Mouse (Mus musculus) embryonic facial prominence, embryonic 10.5 days (tissue): ENCODE measurements around the gene Snrpg. TPM values are rescaled to one million over a fixed set of nuclear protein-coding genes. Genes with fewer than 3 reads are reported as not detected.
"Not testable (repeated sequence)": the region's sequence is repeated elsewhere in the genome, so short reads cannot be mapped to it uniquely, and the experiment has no call there.

Experiments
- DNase-seq: peaks from one replicate; pipeline ENCODE4 v3.0.0-alpha.2; 2017; ENCODE audit warnings: low spot score
- H3K27ac ChIP-seq: fragments of 300-500 bp; sonication (generic); replicated peaks from 2 replicates; pipeline ENCODE4 v1.5.1; 2016; ENCODE audit warnings: mild to moderate bottlenecking
- H3K27me3 ChIP-seq: fragments of 300-500 bp; sonication (generic); replicated peaks from 2 replicates; pipeline ENCODE4 v1.6.1; 2016; ENCODE audit warnings: low read depth, mild to moderate bottlenecking; ENCODE audit not compliant: poor library complexity, severe bottlenecking
- H3K36me3 ChIP-seq: fragments of 300-500 bp; sonication (generic); replicated peaks from 2 replicates; pipeline ENCODE4 v1.6.1; 2016; ENCODE audit warnings: mild to moderate bottlenecking, moderate library complexity
- H3K4me1 ChIP-seq: fragments of 300-500 bp; sonication (generic); 2 replicates; pipeline ENCODE4 v1.6.1; 2016
- H3K4me3 ChIP-seq: fragments of 300-500 bp; sonication (generic); 2 replicates; pipeline ENCODE4 v1.5.1; 2016; ENCODE audit warnings: mild to moderate bottlenecking, moderate library complexity
- H3K9me3 ChIP-seq: fragments of 300-500 bp; sonication (generic); 2 replicates; pipeline ENCODE4 v1.6.1; 2016; ENCODE audit warnings: mild to moderate bottlenecking
- WGBS: fragments of 180-500 bp; shearing (Covaris S2); methylation state at CpG from one replicate; pipeline ENCODE4 v1.1.7; 2016; 5-methylcytosine and 5-hydroxymethylcytosine counted together
- polyA plus RNA-seq: library from polyadenylated mRNA; unstranded; fragments of >200 nt; fragmentation: Nextera tagmentation; extraction: Ambion mirVana; gene quantifications from 2 replicates; pipeline ENCODE4 v1.2.1, GENCODE M21; 2016

Gene Snrpg
- polyA plus RNA-seq, result 902 and 949 TPM in 2 replicates

DNA sequence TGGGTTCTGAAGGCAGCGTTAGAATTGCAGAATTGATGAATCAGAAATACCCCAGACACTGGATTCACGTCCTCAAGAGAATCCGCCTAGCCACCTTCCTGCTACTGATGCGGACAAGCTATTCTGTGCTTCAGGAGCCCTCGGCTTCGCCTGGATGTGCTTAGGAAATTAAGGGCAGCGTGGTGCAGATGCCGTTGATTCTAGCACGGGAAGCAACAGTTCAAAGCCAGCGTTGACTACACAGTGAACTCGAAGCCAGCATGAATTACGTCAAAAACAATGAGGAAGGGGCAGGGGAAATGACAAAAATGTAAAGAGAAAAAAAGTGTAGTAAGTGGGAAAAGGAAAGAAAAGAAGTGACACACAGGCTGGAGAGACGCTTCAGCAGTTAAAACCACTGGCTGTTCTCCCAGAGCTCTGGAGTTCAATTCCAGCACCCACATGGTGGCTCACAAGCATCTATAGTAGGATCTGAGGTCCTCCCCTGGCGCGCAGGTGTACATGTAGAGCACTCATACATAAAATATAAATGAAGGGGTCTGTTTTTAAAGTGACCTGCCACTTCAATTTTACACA lies at the start of gene Snrpg:
Gene Snrpg, plus strand, starts transcription at position 541 of the 576 bp plus-strand sequence.
- H3K4me1 ChIP-seq, result peaks cover 28% of the 10 kb centered on the region
- H3K36me3 ChIP-seq, result peaks cover 51% of the 10 kb centered on the region
- 19% methylated on average over 15 of the region's 15 CpGs for WGBS
- H3K9me3 ChIP-seq, result no peaks in the 10 kb centered on the region
- H3K27me3 ChIP-seq, result no peaks in the 10 kb centered on the region
- DNase-seq, result peak; percentile 20
- peak within 1 kb of the TSS; percentile 95 for H3K27ac ChIP-seq
- H3K4me3 ChIP-seq, result peak within 1 kb of the TSS; percentile 96

DNA sequence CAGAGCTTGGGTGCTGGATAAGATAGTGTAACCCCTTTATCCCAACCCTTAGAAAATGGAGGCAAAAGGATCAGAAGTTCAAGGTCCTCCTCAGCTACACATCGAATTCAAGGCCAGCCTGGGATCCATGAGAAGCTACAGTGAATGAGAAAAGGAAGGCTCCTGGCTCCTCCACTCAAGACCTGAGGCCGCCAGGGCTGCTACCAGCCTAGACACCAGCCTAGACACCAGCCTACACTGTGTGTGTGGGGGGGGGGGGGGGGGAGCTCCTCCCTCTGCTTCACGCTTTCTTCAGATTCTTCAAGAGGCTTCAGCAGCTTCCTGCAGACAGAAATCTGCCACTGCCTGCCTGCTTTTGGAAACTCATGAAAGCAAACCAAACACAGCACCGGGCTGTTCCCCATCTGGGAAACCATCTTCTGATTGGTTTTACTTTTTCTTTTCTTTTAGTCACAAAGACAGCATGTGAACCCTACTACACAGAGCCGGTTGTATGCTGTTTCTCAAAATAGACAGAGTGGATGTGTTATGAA lies 49.0 kb upstream of the Snrpg start:
- Histone ChIP-seq H3K4me3 (no peak overlapping the region), H3K9me3 (no peaks in the 10 kb centered on the region)

DNA sequence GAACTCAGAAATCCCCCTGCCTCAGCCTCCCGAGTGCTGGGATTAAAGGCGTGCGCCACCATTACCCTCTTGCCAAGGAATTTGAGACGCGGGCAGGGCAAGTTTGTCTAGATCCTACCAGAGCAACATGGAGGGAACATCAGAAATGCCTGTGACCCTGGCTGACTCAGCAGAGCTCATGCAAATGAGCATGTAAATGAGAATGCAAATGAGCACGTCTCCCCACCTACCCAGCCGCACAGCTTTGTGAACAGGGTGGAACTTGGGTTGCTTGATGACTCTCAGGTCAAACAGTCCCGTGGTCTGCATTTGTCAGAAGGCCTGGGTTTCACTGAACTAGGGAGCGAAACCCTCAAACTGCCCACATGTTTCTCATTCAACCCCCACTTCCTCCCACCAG lies 48.1 kb upstream of the Snrpg start:
- no peaks in the 10 kb centered on the region for H3K4me1 ChIP-seq
- no peaks in the 10 kb centered on the region for H3K27me3 ChIP-seq
- H3K4me3 ChIP-seq, result no peak overlapping the region
- no peaks in the 10 kb centered on the region for H3K36me3 ChIP-seq
- no peak overlapping the region for H3K27ac ChIP-seq
- 96% methylated on average over 9 of the region's 9 CpGs for WGBS
- no peaks in the 10 kb centered on the region for H3K9me3 ChIP-seq
- DNase-seq, result no peak

More for the DNA sequence above, 49.0 kb upstream of the Snrpg start:
- Histone ChIP-seq H3K36me3 (no peaks in the 10 kb centered on the region), H3K27ac (no peak overlapping the region), H3K27me3 (no peaks in the 10 kb centered on the region), H3K4me1 (no peaks in the 10 kb centered on the region)
- DNase-seq, result no peak
- 85% methylated on average over 5 of the region's 5 CpGs for WGBS

DNA sequence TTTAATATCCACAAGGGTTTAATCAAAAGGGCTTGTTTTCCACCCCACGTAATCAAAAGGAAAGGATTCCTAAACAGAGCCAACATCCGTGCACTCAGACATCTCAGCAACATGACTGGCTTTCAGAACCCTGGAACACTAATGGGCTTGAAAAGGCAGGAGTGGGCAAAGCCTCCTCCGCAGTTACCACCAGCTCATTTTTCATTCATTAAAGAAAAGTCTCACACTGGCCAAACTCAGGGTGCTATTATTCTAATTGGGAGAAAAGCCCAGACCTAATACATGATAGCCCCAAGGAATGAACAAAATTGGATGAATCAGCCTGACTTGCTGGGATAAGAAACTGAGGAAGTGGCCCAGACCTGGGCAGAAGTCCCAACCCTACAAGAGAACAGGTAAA lies 46.7 kb upstream of the Snrpg start:
- H3K36me3 ChIP-seq, result no peaks in the 10 kb centered on the region
- WGBS, result 86% methylated on average over 3 of the region's 3 CpGs

DNA sequence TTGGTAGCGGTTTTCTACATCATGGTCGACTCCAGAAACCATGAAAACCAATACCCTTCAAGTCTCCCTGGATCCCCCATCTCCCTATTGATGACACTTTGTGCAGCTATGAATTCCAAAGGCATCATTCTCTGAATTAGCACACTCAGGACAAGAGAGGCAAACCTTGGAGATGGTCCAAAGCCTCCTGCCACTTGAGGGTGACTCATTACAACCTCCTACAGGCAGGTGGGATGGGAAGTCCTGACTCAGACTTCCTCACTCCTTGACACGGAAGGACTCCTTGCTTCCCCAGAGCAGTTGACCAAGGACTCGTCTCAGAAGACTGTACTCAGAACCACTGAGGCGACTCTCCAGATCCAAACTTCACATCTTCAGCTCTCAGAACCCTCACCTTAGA lies 45.5 kb upstream of the Snrpg start:
- Histone ChIP-seq H3K9me3 (no peaks in the 10 kb centered on the region; the same call in 1 of the 2 replicates), H3K4me1 (peaks cover 4% of the 10 kb centered on the region), H3K36me3 (no peaks in the 10 kb centered on the region), H3K27ac (no peak overlapping the region), H3K27me3 (no peaks in the 10 kb centered on the region), H3K4me3 (no peak overlapping the region)
- no peak for DNase-seq
- 93% methylated on average over 5 of the region's 5 CpGs for whole genome bisulfite sequencing

More for the DNA sequence above, 46.7 kb upstream of the Snrpg start:
- H3K4me3 ChIP-seq, result no peak overlapping the region
- no peaks in the 10 kb centered on the region for H3K27me3 ChIP-seq
- no peak overlapping the region for H3K27ac ChIP-seq
- H3K4me1 ChIP-seq, result peaks cover 4% of the 10 kb centered on the region
- H3K9me3 ChIP-seq, result no peaks in the 10 kb centered on the region
- DNase-seq, result no peak

DNA sequence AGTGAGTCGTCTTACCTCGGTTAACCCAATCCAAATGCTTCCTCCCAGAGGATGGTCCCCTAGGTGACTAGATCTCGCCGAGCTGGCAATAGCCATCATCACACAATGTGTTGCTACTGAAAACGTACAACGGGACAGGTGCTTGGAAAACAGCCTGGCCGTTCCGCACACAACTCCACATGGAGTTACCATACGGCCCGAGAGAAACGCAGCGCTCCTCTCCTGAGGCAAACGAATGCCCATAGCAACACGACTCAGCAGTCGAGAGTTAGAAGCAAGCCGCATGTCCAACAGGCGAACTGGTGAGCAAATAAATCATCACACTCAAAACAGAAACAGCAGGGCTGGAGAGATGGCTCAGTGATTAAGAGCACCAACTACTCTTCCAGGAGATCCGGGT lies 44.2 kb upstream of the Snrpg start:
- H3K27me3 ChIP-seq, result no peaks in the 10 kb centered on the region

DNA sequence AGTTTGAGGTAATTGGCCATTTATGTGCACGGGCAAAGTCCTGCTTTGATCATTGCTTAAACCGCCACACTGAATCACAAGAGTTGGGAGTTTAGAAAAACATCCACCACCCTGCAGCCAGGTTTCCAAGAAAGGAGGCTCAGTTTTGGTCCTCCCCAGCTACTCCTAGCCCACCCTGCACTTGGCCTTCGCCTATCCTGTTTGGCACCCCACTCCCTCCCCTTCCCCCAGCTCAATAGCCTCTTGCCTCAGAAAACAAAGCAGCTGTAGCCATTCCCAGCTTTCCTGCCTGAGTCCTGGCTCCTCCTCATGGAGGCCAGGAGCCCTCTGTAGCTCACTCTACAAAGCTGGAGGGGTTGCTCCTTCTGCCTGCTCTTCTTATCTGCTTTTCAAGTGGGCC lies 42.7 kb upstream of the Snrpg start:
- Histone ChIP-seq H3K27me3 (no peaks in the 10 kb centered on the region), H3K36me3 (no peaks in the 10 kb centered on the region), H3K4me1 (peaks cover 4% of the 10 kb centered on the region), H3K9me3 (peaks cover 5% of the 10 kb centered on the region; the same call in 1 of the 2 replicates), H3K4me3 (no peak overlapping the region), H3K27ac (no peak overlapping the region; the same call in 1 of the 2 replicates)
- WGBS, result 59% methylated on average over 3 of the region's 3 CpGs
- peak; percentile 11 for DNase-seq

More for the DNA sequence above, 44.2 kb upstream of the Snrpg start:
- Histone ChIP-seq H3K4me3 (no peak overlapping the region), H3K9me3 (peaks cover 5% of the 10 kb centered on the region; the same call in 1 of the 2 replicates), H3K4me1 (peaks cover 4% of the 10 kb centered on the region), H3K36me3 (no peaks in the 10 kb centered on the region), H3K27ac (no peak overlapping the region)
- DNase-seq, result no peak
- WGBS, result 93% methylated on average over 18 of the region's 18 CpGs

DNA sequence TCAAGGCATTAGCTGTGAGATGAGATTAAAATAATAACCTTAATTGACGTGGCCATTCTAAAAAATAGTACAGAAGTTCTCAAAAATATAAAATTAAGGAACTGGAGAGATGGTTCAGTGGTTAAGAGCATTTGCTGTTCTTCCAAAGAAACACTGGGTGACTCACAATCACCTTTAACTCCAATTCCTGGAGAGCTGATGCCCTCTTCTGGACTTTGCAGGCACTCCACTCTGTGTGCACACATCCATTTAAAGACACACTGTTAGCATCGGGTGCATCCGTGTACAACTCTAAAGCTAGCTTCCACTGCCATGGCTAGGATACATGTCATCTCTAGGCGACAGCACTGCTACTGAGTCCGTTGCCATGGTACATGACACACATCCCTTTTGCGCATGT lies 41.2 kb upstream of the Snrpg start:
- Histone ChIP-seq H3K4me3 (no peak overlapping the region), H3K9me3 (peaks cover 5% of the 10 kb centered on the region; the same call in 1 of the 2 replicates), H3K36me3 (no peaks in the 10 kb centered on the region), H3K4me1 (peaks cover 4% of the 10 kb centered on the region), H3K27ac (no peak overlapping the region), H3K27me3 (no peaks in the 10 kb centered on the region)
- no peak for DNase-seq
- WGBS, result 91% methylated on average over 6 of the region's 6 CpGs

DNA sequence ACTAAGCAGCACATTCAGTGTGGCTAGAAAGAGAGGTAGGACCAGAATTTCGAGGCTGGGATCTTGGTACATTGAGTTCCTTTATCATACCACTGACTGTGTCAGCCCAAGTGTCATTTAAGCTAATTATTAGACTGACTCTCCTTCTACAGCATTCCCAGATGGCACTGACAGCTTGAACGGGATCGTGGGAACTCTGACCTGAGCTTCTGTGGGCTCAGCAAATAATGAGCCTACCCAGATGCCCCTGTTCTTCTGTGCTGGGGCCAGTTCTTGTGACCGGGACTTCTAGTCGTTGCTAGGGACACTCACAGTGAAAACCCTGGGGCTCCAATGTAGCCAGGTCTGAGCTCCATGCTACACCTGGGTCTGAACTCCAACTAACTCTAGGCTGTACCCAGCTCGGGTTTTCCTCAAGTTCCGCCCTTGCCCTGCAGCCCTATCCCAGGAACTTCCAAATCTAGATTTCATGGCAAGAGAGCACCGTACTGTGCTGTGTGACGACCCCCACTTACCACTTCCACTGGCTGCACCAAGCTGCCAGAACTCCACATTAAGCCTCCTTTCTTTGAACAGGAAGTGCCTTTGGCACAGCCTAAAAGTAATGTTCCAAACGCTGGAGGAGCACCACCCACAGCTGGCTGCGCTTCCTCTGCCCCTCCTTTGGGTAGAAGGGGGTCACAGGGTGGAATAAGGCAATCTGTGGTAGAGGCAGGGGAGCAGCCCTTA lies 35.8 kb upstream of the Snrpg start:
- DNase-seq, result no peak
- 71% methylated on average over 11 of the region's 11 CpGs for WGBS
- Histone ChIP-seq H3K4me3 (no peak overlapping the region), H3K9me3 (0 out of 2 replicates have a peak, but pooled peaks cover 5% of the 10 kb centered on the region), H3K4me1 (no peaks in the 10 kb centered on the region), H3K27me3 (no peaks in the 10 kb centered on the region), H3K36me3 (no peaks in the 10 kb centered on the region), H3K27ac (no peak overlapping the region)

DNA sequence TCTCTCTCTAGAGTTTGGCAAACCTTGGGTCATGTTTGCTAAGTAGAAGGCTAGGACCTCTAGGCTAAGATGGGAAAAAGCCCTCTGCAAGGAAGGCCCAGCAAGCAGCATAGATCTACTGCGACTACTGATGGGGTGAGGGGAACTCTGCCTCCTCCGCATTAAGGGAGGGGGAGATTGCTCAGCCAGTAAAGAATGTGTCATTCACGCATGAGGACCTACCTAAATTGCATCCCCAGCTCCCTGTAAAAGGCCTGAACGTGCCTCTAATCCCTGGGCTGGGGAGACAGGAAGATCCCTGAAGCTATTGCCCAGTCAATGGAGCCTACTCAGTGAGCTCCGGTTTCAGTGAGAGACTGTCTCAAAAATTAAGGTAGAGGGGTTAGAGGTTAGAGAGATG lies 35.2 kb upstream of the Snrpg start:
- DNase-seq, result no peak
- WGBS, result 67% methylated on average over 5 of the region's 5 CpGs
- Histone ChIP-seq H3K27ac (no peak overlapping the region), H3K36me3 (no peaks in the 10 kb centered on the region), H3K4me1 (no peaks in the 10 kb centered on the region), H3K9me3 (0 out of 2 replicates have a peak, but pooled peaks cover 5% of the 10 kb centered on the region), H3K4me3 (no peak overlapping the region), H3K27me3 (no peaks in the 10 kb centered on the region)

DNA sequence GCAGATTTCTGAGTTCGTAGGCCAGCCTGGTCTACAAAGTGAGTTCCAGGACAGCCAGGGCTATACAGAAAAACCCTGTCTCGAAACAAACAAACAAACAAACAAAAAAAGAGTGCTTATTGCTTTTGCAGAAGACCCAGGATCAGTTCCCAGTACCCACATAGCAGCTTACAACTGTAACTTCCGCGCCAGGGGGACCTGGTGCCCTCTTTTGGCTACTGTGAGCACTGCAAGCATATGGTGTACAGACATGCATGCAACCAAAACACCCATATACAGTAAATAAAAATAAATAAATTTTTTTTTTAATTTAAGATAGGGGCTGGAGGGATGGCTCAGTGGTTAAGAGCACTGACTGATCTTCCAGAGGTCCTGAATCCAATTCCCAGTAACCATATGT lies 34.8 kb upstream of the Snrpg start:
- not testable (repeated sequence) for DNase-seq, H3K4me3 ChIP-seq, H3K36me3 ChIP-seq, H3K9me3 ChIP-seq, H3K27me3 ChIP-seq, H3K27ac ChIP-seq, H3K4me1 ChIP-seq
- WGBS, result 83% methylated on average over 4 of the region's 4 CpGs

DNA sequence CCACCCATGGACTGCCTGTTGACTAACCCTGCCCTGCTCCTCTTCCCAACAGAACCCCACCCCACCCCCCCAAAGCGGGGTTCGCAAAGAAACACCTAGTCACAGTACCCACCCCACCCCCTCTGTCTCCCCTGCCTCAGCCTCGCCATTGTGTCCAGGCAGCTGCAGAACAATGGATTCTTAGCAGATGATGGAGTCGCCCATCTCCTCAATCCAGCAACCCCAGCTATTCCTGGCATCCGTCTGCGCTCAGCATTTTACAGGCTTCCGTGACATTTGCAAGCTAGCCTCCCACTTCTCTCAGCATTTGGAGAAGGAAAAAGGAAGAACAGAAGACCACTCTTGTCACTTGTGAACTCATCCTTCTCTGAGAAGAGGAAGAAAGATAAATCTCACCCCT lies 27.4 kb upstream of the Snrpg start:
- peak overlapping the region; percentile 33; the same call in 1 of the 2 replicates for H3K4me3 ChIP-seq
- peaks cover 19% of the 10 kb centered on the region for H3K4me1 ChIP-seq
- H3K36me3 ChIP-seq, result no peaks in the 10 kb centered on the region
- H3K27ac ChIP-seq, result peak overlapping the region; percentile 40; the same call in 1 of the 2 replicates
- no peaks in the 10 kb centered on the region for H3K9me3 ChIP-seq
- DNase-seq, result no peak
- H3K27me3 ChIP-seq, result no peaks in the 10 kb centered on the region
- 15% methylated on average over 7 of the region's 7 CpGs for WGBS

DNA sequence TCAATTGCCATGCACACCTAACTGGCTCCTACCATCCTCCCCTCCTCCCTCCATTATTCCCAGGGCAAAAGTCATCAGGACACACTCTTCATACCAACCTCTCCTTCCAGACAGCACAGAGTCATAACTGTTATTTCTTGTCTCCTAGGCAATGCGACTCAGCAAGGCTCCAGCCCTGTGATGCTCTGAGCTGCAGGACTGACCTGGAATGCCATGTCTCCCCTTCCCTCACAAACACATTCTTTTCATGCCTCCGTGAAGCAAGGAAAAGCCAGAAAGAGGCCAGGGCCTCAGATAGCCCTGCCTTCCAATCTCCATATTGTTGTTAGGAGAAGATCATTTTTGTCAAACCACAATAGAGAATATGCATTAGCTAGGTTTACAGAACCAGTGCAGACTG lies 25.0 kb upstream of the Snrpg start:
- H3K4me1 ChIP-seq, result peaks cover 19% of the 10 kb centered on the region
- DNase-seq, result no peak
- H3K36me3 ChIP-seq, result no peaks in the 10 kb centered on the region
- no peak overlapping the region for H3K4me3 ChIP-seq
- H3K27ac ChIP-seq, result no peak overlapping the region
- WGBS, result 65% methylated on average over 2 of the region's 2 CpGs
- no peaks in the 10 kb centered on the region for H3K27me3 ChIP-seq
- no peaks in the 10 kb centered on the region for H3K9me3 ChIP-seq
